Mouse (Mus musculus): ENCODE data around the gene Rab15. TPM values are rescaled to one million over a fixed set of nuclear protein-coding genes. Genes with fewer than 3 reads are reported as not detected.
"Not testable (repeated sequence)": the region's sequence is repeated elsewhere in the genome, so short reads cannot be mapped to it uniquely, and the experiment has no call there.

Gene Rab15
- polyA plus RNA-seq, 1 experiment from 2014 or later, result 11.3 TPM

DNA sequence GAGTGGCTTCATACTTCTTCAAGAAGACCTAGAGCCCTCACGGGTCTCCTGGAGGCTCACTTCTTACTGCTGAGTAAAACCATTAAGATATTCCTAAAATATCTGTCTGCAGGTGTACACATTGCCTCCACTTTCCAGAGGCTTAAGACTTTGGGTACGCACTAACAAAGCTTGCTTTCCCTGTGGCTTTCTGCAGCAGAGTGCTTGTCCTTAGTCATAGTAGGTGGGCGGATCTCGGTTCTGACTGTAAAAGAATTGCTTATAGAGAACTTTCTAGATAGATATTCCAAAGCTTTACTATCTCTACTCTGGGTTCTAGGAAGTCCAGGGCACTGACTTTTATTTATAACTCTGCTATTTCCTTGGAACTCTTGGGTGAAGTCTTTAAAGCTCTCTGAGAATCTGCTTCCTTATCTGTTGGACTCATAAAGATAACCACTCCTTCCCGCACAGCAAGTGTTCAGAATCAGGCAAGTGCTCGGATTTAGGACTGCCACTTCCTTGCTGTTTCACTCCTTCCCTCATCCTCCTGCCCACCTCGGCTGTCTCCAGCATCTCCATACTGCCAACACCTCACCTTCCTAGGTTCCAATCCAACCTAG is 25.7 kb downstream of the Rab15 start:
- Histone ChIP-seq H3K4me2 (replicated peaks; ENCODE audit: low read depth, low read length) (no peak overlapping the region), H3K9ac (ENCODE audit: low read depth, low read length) (no peak overlapping the region), H3K4me1 (replicated peaks; ENCODE audit: control insufficient read depth, insufficient read depth, low read length) (no peaks in the 10 kb centered on the region), H3K36me3 (ENCODE audit: control insufficient read depth, insufficient read depth, low read length) (no peaks in the 10 kb centered on the region), H3K27ac (ENCODE audit: low read depth, low read length) (no peak overlapping the region), H3K9me3 (ENCODE audit: control insufficient read depth, low read length) (no peaks in the 10 kb centered on the region), H3K27me3 (ENCODE audit: control insufficient read depth, insufficient read depth, low read length) (no peaks in the 10 kb centered on the region), H3K4me3 (ENCODE audit: low read depth, low read length) (no peak overlapping the region)
- WGBS, result 89% methylated on average over 7 of the region's 7 CpGs
- DNase-seq (ENCODE audit: low spot score) (no peak), ATAC-seq (ENCODE audit: low FRiP score) (no peak)

DNA sequence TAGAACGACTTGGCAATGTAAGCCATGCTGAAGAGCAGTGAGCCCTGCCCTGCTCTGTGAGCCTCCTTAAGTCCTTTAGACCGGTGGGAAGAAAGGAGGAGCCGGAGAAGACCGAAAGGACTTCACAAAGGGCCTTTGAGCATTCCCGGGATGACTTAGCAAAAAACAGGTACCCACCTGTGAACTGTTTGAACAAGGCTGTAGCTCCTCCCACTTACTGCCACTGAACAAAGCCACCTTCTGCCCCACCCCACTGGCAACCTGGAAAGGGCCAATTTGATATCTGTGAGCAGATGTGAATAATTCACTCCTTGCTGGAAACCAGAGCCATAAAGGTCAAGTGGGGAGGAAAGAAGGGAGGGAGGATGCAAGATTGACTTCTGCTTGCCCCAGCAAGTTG is 27.4 kb downstream of the Rab15 start, which contains the start of gene Gpx2:
Gene Gpx2, minus strand, starts transcription at position 205 of the 400 bp plus-strand sequence.
- Histone ChIP-seq H3K9me3 (ENCODE audit: control insufficient read depth, low read length) (no peaks in the 10 kb centered on the region), H3K27me3 (ENCODE audit: control insufficient read depth, insufficient read depth, low read length) (no peaks in the 10 kb centered on the region), H3K9ac (ENCODE audit: low read depth, low read length) (no peak within 1 kb of the TSS), H3K4me2 (replicated peaks; ENCODE audit: low read depth, low read length) (no peak within 1 kb of the TSS), H3K36me3 (ENCODE audit: control insufficient read depth, insufficient read depth, low read length) (no peaks in the 10 kb centered on the region), H3K27ac (ENCODE audit: low read depth, low read length) (no peak within 1 kb of the TSS), H3K4me3 (ENCODE audit: low read depth, low read length) (no peak within 1 kb of the TSS), H3K4me1 (replicated peaks; ENCODE audit: control insufficient read depth, insufficient read depth, low read length) (no peaks in the 10 kb centered on the region)
- no peak for DNase-seq (ENCODE audit: low spot score)
- no peak for ATAC-seq (ENCODE audit: low FRiP score)
- WGBS, result 78% methylated on average over 5 of the region's 5 CpGs

GRCm38 (mm10) chr12:76792540-76792939 is 30.2 kb downstream of the Rab15 start:
- not testable (repeated sequence) for H3K9me3 ChIP-seq (ENCODE audit: control insufficient read depth, low read length); H3K27ac ChIP-seq (ENCODE audit: low read depth, low read length)

GRCm38 (mm10) chr12:76790446-76791084 is 32.1 kb downstream of the Rab15 start:
- 74% methylated on average over 8 of the region's 8 CpGs for WGBS
- Histone ChIP-seq H3K4me2 (replicated peaks; ENCODE audit: low read depth, low read length) (no peak overlapping the region), H3K36me3 (ENCODE audit: control insufficient read depth, insufficient read depth, low read length) (no peaks in the 10 kb centered on the region), H3K27me3 (ENCODE audit: control insufficient read depth, insufficient read depth, low read length) (no peaks in the 10 kb centered on the region), H3K9ac (ENCODE audit: low read depth, low read length) (no peak overlapping the region), H3K9me3 (ENCODE audit: control insufficient read depth, low read length) (no peaks in the 10 kb centered on the region), H3K4me1 (replicated peaks; ENCODE audit: control insufficient read depth, insufficient read depth, low read length) (no peaks in the 10 kb centered on the region), H3K27ac (ENCODE audit: low read depth, low read length) (no peak overlapping the region), H3K4me3 (ENCODE audit: low read depth, low read length) (no peak overlapping the region)
- ATAC-seq (ENCODE audit: low FRiP score) (no peak), DNase-seq (ENCODE audit: low spot score) (no peak)

More at GRCm38 (mm10) chr12:76792540-76792939, 30.2 kb downstream of the Rab15 start:
- not testable (repeated sequence) for H3K4me2 ChIP-seq (replicated peaks; ENCODE audit: low read depth, low read length); DNase-seq (ENCODE audit: low spot score); H3K4me1 ChIP-seq (replicated peaks; ENCODE audit: control insufficient read depth, insufficient read depth, low read length); H3K27me3 ChIP-seq (ENCODE audit: control insufficient read depth, insufficient read depth, low read length); H3K36me3 ChIP-seq (ENCODE audit: control insufficient read depth, insufficient read depth, low read length); ATAC-seq (ENCODE audit: low FRiP score); H3K4me3 ChIP-seq (ENCODE audit: low read depth, low read length); H3K9ac ChIP-seq (ENCODE audit: low read depth, low read length)
- 50% methylated on average over 14 of the region's 14 CpGs for WGBS

- WGBS, result 71% methylated on average over 10 of the region's 10 CpGs
- H3K36me3 ChIP-seq (ENCODE audit: control insufficient read depth, insufficient read depth, low read length), result no peaks in the 10 kb centered on the region
- no peaks in the 10 kb centered on the region for H3K27me3 ChIP-seq (ENCODE audit: control insufficient read depth, insufficient read depth, low read length)
- H3K4me3 ChIP-seq (ENCODE audit: low read depth, low read length), result no peak overlapping the region
- no peak overlapping the region for H3K27ac ChIP-seq (ENCODE audit: low read depth, low read length)
- DNase-seq (ENCODE audit: low spot score) (no peak), ATAC-seq (ENCODE audit: low FRiP score) (no peak)
- H3K9me3 ChIP-seq (ENCODE audit: control insufficient read depth, low read length), result no peaks in the 10 kb centered on the region
- H3K4me2 ChIP-seq (replicated peaks; ENCODE audit: low read depth, low read length), result no peak overlapping the region
- no peaks in the 10 kb centered on the region for H3K4me1 ChIP-seq (replicated peaks; ENCODE audit: control insufficient read depth, insufficient read depth, low read length)
- H3K9ac ChIP-seq (ENCODE audit: low read depth, low read length), result no peak overlapping the region
Observed at GRCm38 (mm10) chr12:76784056-76784619, 38.6 kb downstream of the Rab15 start.

GRCm38 (mm10) chr12:76780639-76781468 is 41.9 kb downstream of the Rab15 start:
- Histone ChIP-seq H3K9me3 (ENCODE audit: control insufficient read depth, low read length) (no peaks in the 10 kb centered on the region), H3K27me3 (ENCODE audit: control insufficient read depth, insufficient read depth, low read length) (no peaks in the 10 kb centered on the region), H3K4me1 (replicated peaks; ENCODE audit: control insufficient read depth, insufficient read depth, low read length) (no peaks in the 10 kb centered on the region), H3K4me2 (replicated peaks; ENCODE audit: low read depth, low read length) (no peak overlapping the region), H3K27ac (ENCODE audit: low read depth, low read length) (peak overlapping the region; percentile 36; the same call in 1 of the 2 replicates), H3K9ac (ENCODE audit: low read depth, low read length) (no peak overlapping the region), H3K4me3 (ENCODE audit: low read depth, low read length) (no peak overlapping the region), H3K36me3 (ENCODE audit: control insufficient read depth, insufficient read depth, low read length) (no peaks in the 10 kb centered on the region)
- peak; percentile 27 for DNase-seq (ENCODE audit: low spot score)
- 0 out of 2 replicates have a peak, but pooled peaks have one; percentile 54 for ATAC-seq (ENCODE audit: low FRiP score)
- WGBS, result 75% methylated on average over 12 of the region's 12 CpGs

DNA sequence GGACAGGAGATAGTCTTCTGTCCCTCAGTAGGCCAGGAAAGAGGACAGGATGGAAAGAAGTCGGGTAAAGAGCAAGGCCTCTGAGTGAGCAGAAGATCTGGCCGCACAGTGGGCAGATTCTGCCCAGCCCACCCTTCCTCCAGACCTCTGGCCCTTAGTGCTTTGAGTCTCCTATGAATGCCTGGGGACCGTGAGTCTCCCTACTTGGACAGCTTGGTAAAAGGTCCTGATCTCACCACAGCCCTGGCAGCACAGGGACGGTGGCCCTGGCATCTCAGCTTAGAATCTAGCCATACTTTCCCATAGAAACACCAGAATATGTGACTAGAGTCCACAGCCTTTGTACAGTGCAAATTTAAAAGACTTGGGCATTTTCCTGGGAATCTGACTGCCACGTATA is 42.8 kb downstream of the Rab15 start:
- Histone ChIP-seq H3K9me3 (ENCODE audit: control insufficient read depth, low read length) (no peaks in the 10 kb centered on the region), H3K4me1 (replicated peaks; ENCODE audit: control insufficient read depth, insufficient read depth, low read length) (no peaks in the 10 kb centered on the region), H3K9ac (ENCODE audit: low read depth, low read length) (no peak overlapping the region), H3K4me2 (replicated peaks; ENCODE audit: low read depth, low read length) (no peak overlapping the region), H3K36me3 (ENCODE audit: control insufficient read depth, insufficient read depth, low read length) (no peaks in the 10 kb centered on the region), H3K27me3 (ENCODE audit: control insufficient read depth, insufficient read depth, low read length) (no peaks in the 10 kb centered on the region), H3K27ac (ENCODE audit: low read depth, low read length) (no peak overlapping the region), H3K4me3 (ENCODE audit: low read depth, low read length) (no peak overlapping the region)
- no peak for DNase-seq (ENCODE audit: low spot score)
- no peak for ATAC-seq (ENCODE audit: low FRiP score)
- 77% methylated on average over 5 of the region's 5 CpGs for WGBS

- Histone ChIP-seq H3K9me3 (ENCODE audit: control insufficient read depth, low read length) (no peaks in the 10 kb centered on the region), H3K9ac (ENCODE audit: low read depth, low read length) (no peak overlapping the region), H3K4me3 (ENCODE audit: low read depth, low read length) (no peak overlapping the region), H3K27ac (ENCODE audit: low read depth, low read length) (no peak overlapping the region), H3K4me2 (replicated peaks; ENCODE audit: low read depth, low read length) (no peak overlapping the region), H3K27me3 (ENCODE audit: control insufficient read depth, insufficient read depth, low read length) (no peaks in the 10 kb centered on the region), H3K4me1 (replicated peaks; ENCODE audit: control insufficient read depth, insufficient read depth, low read length) (no peaks in the 10 kb centered on the region), H3K36me3 (ENCODE audit: control insufficient read depth, insufficient read depth, low read length) (no peaks in the 10 kb centered on the region)
- WGBS, result 87% methylated on average over 10 of the region's 10 CpGs
- ATAC-seq (ENCODE audit: low FRiP score), result no peak
- DNase-seq (ENCODE audit: low spot score), result no peak
Observed at GRCm38 (mm10) chr12:76778305-76779083, 44.2 kb downstream of the Rab15 start.
